Mouse (Mus musculus) limb, embryonic 14.5 days (tissue): ENCODE results near the gene Taf15. TPM values are rescaled to one million over a fixed set of nuclear protein-coding genes. Genes with fewer than 3 reads are reported as not detected.

ENCODE experiments used
- ATAC-seq: fragments of 200-750 bp; cut with Nextera tagmentation; 2 replicates; pipeline ENCODE4 v1.8.0; 2017; ENCODE audit warnings: low read depth, moderate number of reproducible peaks, moderate TSS enrichment; ENCODE audit not compliant: low FRiP score
- DNase-seq: peaks from one replicate; pipeline ENCODE4 v3.0.0-alpha.2; 2015; ENCODE audit warnings: low spot score
- H3K27ac ChIP-seq: fragments of 300-500 bp; sonication (generic); replicated peaks from 2 replicates; pipeline ENCODE4 v1.5.1; 2014; ENCODE audit warnings: low read depth, mild to moderate bottlenecking, low read length, moderate library complexity, mixed read lengths
- H3K27me3 ChIP-seq: fragments of 300-500 bp; sonication (generic); 2 replicates; pipeline ENCODE4 v1.6.1; 2014; ENCODE audit warnings: low read length, mixed read lengths; ENCODE audit not compliant: control insufficient read depth, insufficient read depth
- H3K36me3 ChIP-seq: fragments of 300-500 bp; sonication (generic); 2 replicates; pipeline ENCODE4 v1.6.1; 2014; ENCODE audit warnings: mild to moderate bottlenecking, low read length, moderate library complexity, mixed read lengths; ENCODE audit not compliant: control insufficient read depth, insufficient read depth
- H3K4me1 ChIP-seq: fragments of 300-500 bp; sonication (generic); 2 replicates; pipeline ENCODE4 v1.6.1; 2014; ENCODE audit warnings: antibody characterized with exemption, low read length, mixed read lengths; ENCODE audit not compliant: control insufficient read depth, insufficient read depth
- H3K4me2 ChIP-seq: fragments of 300-500 bp; sonication (generic); replicated peaks from 2 replicates; pipeline ENCODE4 v1.6.1; 2014; ENCODE audit warnings: low read depth, mild to moderate bottlenecking, low read length, moderate library complexity; ENCODE audit not compliant: severe bottlenecking
- H3K4me3 ChIP-seq: fragments of 300-500 bp; sonication (generic); replicated peaks from 2 replicates; pipeline ENCODE4 v1.5.1; 2014; ENCODE audit warnings: low read length
- H3K9ac ChIP-seq: fragments of 300-500 bp; sonication (generic); 2 replicates; pipeline ENCODE4 v1.6.1; 2014; ENCODE audit warnings: mild to moderate bottlenecking, low read depth, low read length, moderate library complexity; ENCODE audit not compliant: severe bottlenecking
- H3K9me3 ChIP-seq: fragments of 300-500 bp; sonication (generic); 2 replicates; pipeline ENCODE4 v1.6.1; 2016; ENCODE audit warnings: low read length; ENCODE audit not compliant: control insufficient read depth
- POLR2A ChIP-seq: fragments of 200-500 bp; IDR thresholded peaks from 2 replicates; pipeline ENCODE4 v1.8.0; 2012; ENCODE audit warnings: inconsistent platforms, mild to moderate bottlenecking, moderate library complexity, borderline replicate concordance; ENCODE audit not compliant: insufficient read depth, insufficient read length; ENCODE audit errors: extremely low read depth
- WGBS: fragments of 180-500 bp; shearing (Covaris S2); extraction: QIAGEN DNeasy Blood & Tissue Kit; methylation state at CpG from one replicate; pipeline ENCODE4 v1.1.7; 2014; 5-methylcytosine and 5-hydroxymethylcytosine counted together
- polyA plus RNA-seq, 2 experiments: library from polyadenylated mRNA; depleted of rRNA in 1 of 2; stranded (reverse) in 1 of 2; unstranded in 1 of 2; fragments of >200 nt; fragmentation: Nextera tagmentation in 1 of 2; extraction: Ambion mirVana in 1 of 2; gene quantifications; 2 replicates each; pipeline versions ENCODE4 v1.2.1 to v1.2.3; 2012 to 2014

Taf15 gene
- polyA plus RNA-seq, 2 experiments: 8.3 to 103 TPM

DNA sequence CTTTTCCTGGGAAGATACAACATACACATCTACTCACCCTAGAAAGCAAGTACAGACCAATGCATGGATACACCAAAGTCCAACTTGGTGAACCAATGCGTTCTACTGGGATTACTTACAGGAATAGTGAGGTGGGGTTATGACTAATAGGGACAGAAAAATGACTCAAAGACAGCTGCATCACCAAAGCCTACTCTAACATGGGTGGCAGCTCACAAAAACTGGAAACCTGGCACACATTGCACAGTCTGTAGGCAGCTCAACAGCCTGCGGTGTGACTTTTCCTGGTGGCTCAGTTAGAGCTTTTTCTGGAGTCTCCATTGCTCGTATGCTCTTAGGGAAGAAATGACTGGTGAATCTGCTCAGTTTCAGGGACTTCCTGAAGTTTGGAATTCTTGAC lies 4.1 kb upstream of the Taf15 start:
- TF ChIP-seq POLR2A: no peak
- DNase-seq (no peak), ATAC-seq (no peak)
- Histone ChIP-seq H3K9ac (no peak overlapping the region), H3K27ac (no peak overlapping the region), H3K4me2 (no peak overlapping the region), H3K4me3 (no peak overlapping the region), H3K27me3 (no peaks in the 10 kb centered on the region), H3K4me1 (peaks cover 15% of the 10 kb centered on the region), H3K9me3 (no peaks in the 10 kb centered on the region), H3K36me3 (no peaks in the 10 kb centered on the region)
- 90% methylated on average over 3 of the region's 3 CpGs for WGBS

GRCm38 (mm10) chr11:83471766-83472165 lies 1.1 kb upstream of the Taf15 start:
- no peak for ATAC-seq
- TF ChIP-seq POLR2A: no peak
- no peak overlapping the region for H3K9ac ChIP-seq
- DNase-seq: no peak
- H3K36me3 ChIP-seq: peaks cover 2% of the 10 kb centered on the region
- H3K9me3 ChIP-seq: no peaks in the 10 kb centered on the region
- H3K27ac ChIP-seq: no peak overlapping the region
- peak overlapping the region; percentile 60 for H3K4me2 ChIP-seq
- H3K4me3 ChIP-seq: peak overlapping the region; percentile 86
- 68% methylated on average over 2 of the region's 2 CpGs for whole genome bisulfite sequencing
- H3K4me1 ChIP-seq: peaks cover 21% of the 10 kb centered on the region
- H3K27me3 ChIP-seq: no peaks in the 10 kb centered on the region

DNA sequence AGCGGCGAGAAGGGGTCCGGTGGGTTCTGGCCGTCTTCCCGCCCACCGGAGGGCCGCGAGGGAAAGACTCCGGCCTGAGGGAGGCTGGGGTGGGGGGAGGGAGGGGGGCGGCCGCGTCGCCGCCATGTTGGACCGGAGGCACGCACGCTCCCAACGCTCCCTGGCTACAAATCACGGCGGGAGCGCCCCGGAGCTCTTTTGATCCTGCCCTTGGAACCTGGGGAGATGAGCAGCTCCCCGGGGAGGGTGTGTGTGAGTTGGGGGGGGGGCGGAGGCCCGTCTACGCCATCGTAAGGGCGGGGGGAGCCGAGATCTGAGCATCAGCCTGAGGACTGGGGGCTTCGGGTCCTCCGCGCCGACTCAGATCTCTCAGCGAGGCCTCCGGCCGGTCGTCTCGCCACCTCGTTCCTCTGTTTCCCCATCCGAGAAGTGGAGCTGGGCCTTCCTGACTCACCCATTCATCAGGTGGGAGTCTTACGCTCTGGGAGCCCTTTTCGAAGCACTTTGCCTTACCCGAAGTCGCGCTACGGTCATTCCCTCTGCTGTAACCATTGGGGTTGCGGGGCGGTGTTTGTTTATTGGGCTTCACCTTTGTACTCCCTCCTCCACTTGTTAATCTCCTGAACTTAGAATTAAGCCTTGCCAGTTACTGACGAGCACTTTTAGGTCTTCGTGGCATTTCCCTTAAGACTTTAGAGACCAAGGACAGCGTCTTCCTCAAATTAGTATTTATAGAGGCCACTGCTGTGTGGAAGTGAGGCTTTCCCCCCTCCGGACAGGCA lies 540 bp downstream of the Taf15 start:
- DNase-seq (peak; percentile 48), ATAC-seq (peak; percentile 84)
- peak overlapping the region; percentile 81 for H3K9ac ChIP-seq
- H3K9me3 ChIP-seq: no peaks in the 10 kb centered on the region
- under 1% methylated on average over 29 of the region's 52 CpGs for WGBS
- no peak for TF ChIP-seq POLR2A
- peak overlapping the region; percentile 86 for H3K4me3 ChIP-seq
- peak overlapping the region; percentile 92 for H3K27ac ChIP-seq
- peak overlapping the region; percentile 80 for H3K4me2 ChIP-seq
- no peaks in the 10 kb centered on the region for H3K27me3 ChIP-seq
- peaks cover 8% of the 10 kb centered on the region for H3K36me3 ChIP-seq
- H3K4me1 ChIP-seq: peaks cover 13% of the 10 kb centered on the region

GRCm38 (mm10) chr11:83491488-83491887 lies 18.6 kb downstream of the Taf15 start:
- ATAC-seq (no peak), DNase-seq (no peak)
- Histone ChIP-seq H3K27me3 (no peaks in the 10 kb centered on the region), H3K4me3 (no peak overlapping the region), H3K4me2 (no peak overlapping the region), H3K27ac (no peak overlapping the region), H3K36me3 (peaks cover 50% of the 10 kb centered on the region), H3K9me3 (no peaks in the 10 kb centered on the region), H3K9ac (no peak overlapping the region), H3K4me1 (no peaks in the 10 kb centered on the region)
- TF ChIP-seq POLR2A: no peak
- WGBS: 88% methylated on average over 4 of the region's 4 CpGs

- no peak for ATAC-seq
- Histone ChIP-seq H3K27ac (no peak overlapping the region), H3K4me3 (no peak overlapping the region), H3K36me3 (peaks cover 42% of the 10 kb centered on the region), H3K4me2 (no peak overlapping the region), H3K9me3 (no peaks in the 10 kb centered on the region), H3K4me1 (no peaks in the 10 kb centered on the region), H3K9ac (no peak overlapping the region), H3K27me3 (no peaks in the 10 kb centered on the region)
- DNase-seq: no peak
- TF ChIP-seq POLR2A: no peak
- WGBS: 89% methylated on average over 2 of the region's 2 CpGs
Measured at GRCm38 (mm10) chr11:83495571-83495970, 22.7 kb downstream of the Taf15 start.

GRCm38 (mm10) chr11:83504308-83504707 lies 31.4 kb downstream of the Taf15 start:
- H3K27ac ChIP-seq: no peak overlapping the region
- ATAC-seq: no peak
- peaks cover 76% of the 10 kb centered on the region for H3K36me3 ChIP-seq
- no peak overlapping the region for H3K9ac ChIP-seq
- DNase-seq: no peak
- no peak overlapping the region for H3K4me2 ChIP-seq
- WGBS: 92% methylated on average over 5 of the region's 5 CpGs
- H3K4me1 ChIP-seq: no peaks in the 10 kb centered on the region
- H3K9me3 ChIP-seq: no peaks in the 10 kb centered on the region
- no peak for TF ChIP-seq POLR2A
- H3K27me3 ChIP-seq: no peaks in the 10 kb centered on the region
- H3K4me3 ChIP-seq: no peak overlapping the region
